Mouse (Mus musculus): ENCODE results near the gene Ahnak. TPM values are rescaled to one million over a fixed set of nuclear protein-coding genes. Genes with fewer than 3 reads are reported as not detected.
"Not testable (repeated sequence)": the region's sequence is repeated elsewhere in the genome, so short reads cannot be mapped to it uniquely, and the experiment has no call there.

Gene Ahnak
- total and polyA plus RNA-seq, 3 experiments: 23.0 to 348 (median 299) TPM

DNA sequence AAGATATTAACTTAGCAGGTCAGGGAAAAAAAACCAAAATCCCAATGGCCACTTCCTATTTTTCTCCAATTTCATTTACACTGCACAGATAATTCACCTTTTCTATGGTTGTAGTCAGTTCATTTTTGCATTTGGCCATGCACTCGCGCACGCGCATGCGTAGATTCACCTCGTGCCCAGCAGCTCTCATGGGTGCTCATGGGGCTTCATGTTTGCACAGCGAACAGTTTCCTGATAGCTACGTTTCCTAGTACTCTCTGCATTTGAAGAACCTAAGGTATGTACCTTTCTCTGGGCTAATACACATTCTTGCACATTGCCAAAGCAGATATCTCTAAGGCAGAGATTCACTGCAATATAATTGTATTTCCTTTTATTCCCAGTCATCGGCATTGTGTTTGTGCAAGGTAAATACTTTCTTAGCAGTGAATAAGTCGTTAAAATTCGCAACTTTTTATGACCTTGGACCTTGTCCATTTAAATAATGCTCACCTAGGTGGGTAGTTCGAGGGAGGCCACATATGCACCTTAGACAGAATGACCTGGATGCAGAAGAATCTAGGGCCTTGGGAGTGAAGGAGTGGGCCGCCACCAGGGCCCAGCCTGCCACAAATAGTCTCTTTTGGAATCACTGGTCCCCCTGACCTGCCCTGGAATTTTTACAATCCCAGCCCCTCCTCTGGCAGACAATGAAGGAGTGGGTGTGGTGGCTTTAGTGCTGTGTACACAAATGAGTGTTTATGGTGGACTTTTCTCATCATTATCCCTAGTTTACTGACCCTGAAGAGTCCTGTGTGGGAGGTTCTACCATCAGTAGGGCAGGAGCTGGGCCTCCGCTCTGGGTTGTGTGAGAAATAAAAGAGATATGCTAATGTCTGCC lies 92.5 kb downstream of the Ahnak start:
- H3K4me3 ChIP-seq: no peak overlapping the region
- no peak overlapping the region for H3K9ac ChIP-seq (ENCODE audit: low read depth, low read length)

DNA sequence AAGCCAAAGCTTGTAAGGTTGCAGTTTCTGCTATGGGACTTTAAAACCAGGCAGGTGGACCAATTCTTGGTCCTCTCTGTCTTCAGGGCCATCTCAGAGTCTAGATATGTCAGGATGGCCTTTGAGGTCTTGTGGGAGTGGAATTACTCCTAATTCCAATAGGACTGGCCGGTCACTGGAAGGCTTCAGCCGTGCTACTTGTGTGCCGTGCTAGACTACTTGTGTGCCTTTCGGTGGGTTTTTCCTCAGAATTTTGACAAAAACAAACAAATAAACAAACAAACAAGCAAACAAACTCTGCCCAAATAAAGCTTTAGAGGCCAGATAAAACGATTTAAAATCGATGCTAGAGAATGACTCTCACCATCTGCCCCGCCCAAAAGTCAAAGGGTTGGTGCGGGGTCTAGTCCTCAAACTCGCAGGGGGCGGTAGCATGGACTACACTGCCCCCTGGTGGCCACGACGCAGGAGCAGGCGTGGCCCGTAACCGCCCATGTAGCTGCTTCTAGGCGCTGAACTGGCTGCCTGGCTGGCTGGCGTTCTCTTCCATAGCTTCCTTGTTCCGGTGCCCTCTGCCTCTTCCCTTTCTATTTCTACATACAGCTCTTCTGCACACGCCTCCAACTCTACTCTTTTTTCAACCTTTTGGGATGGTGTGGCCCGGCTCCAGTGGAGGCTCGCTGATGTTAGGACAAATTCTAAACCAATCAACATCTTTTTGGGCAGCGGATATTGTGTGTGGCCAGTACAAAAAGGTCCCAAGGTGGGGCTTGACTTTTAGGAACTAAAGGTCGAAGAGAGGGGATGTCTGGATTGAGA lies 93.3 kb downstream of the Ahnak start:
- H3K4me1 ChIP-seq (ENCODE audit: control insufficient read depth, insufficient read depth, low read length): peaks cover 8% of the 10 kb centered on the region
- H3K36me3 ChIP-seq (ENCODE audit: control insufficient read depth, insufficient read depth, low read length): no peaks in the 10 kb centered on the region
- H3K27ac ChIP-seq: peak overlapping the region; percentile 51
- peak; percentile 90 for DNase-seq
- intact Hi-C loops (cut with DNase I): loop anchor here (1.0 to 2.0 kb wide), 3 partner anchors 28 to 106 kb away; no protein-coding TSS in a partner anchor
- WGBS: 14% methylated on average over 23 of the region's 23 CpGs
- no peaks in the 10 kb centered on the region for H3K79me2 ChIP-seq (replicated peaks; ENCODE audit: control insufficient read depth, insufficient read depth, low read length)
- no peak overlapping the region for H3K4me3 ChIP-seq
- no peaks in the 10 kb centered on the region for H3K27me3 ChIP-seq (ENCODE audit: control insufficient read depth, insufficient read depth, low read length)
- 0 out of 2 replicates have a peak, but pooled peaks have one; percentile 38 for TF ChIP-seq POLR2A (IDR thresholded peaks at IDR 0.05; ENCODE audit: insufficient read depth, low read depth, low read length)
- TF ChIP-seq CTCF (IDR thresholded peaks at IDR 0.05): peak; percentile 98
- peak; percentile 94 for TF ChIP-seq EP300 (IDR thresholded peaks at IDR 0.05; ENCODE audit: insufficient read depth, low read depth, low read length)
- no peak overlapping the region; the same call in 1 of the 2 replicates for H3K9ac ChIP-seq (ENCODE audit: low read depth, low read length)

More for the DNA sequence above, 92.5 kb downstream of the Ahnak start:
- no peak for TF ChIP-seq CTCF (IDR thresholded peaks at IDR 0.05)
- no peak for TF ChIP-seq POLR2A (IDR thresholded peaks at IDR 0.05; ENCODE audit: insufficient read depth, low read depth, low read length)
- no peak for TF ChIP-seq EP300 (IDR thresholded peaks at IDR 0.05; ENCODE audit: insufficient read depth, low read depth, low read length)
- no peak for DNase-seq
- WGBS: 88% methylated on average over 14 of the region's 14 CpGs
- Histone ChIP-seq H3K27me3 (ENCODE audit: control insufficient read depth, insufficient read depth, low read length) (no peaks in the 10 kb centered on the region), H3K4me1 (ENCODE audit: control insufficient read depth, insufficient read depth, low read length) (peaks cover 8% of the 10 kb centered on the region), H3K27ac (peak overlapping the region; percentile 34), H3K36me3 (ENCODE audit: control insufficient read depth, insufficient read depth, low read length) (no peaks in the 10 kb centered on the region; the same call in 1 of the 2 replicates), H3K79me2 (replicated peaks; ENCODE audit: control insufficient read depth, insufficient read depth, low read length) (no peaks in the 10 kb centered on the region)
- intact Hi-C loops (cut with DNase I): loop anchor here (1.0 to 2.0 kb wide), 3 partner anchors 29 to 105 kb away; no protein-coding TSS in a partner anchor

DNA sequence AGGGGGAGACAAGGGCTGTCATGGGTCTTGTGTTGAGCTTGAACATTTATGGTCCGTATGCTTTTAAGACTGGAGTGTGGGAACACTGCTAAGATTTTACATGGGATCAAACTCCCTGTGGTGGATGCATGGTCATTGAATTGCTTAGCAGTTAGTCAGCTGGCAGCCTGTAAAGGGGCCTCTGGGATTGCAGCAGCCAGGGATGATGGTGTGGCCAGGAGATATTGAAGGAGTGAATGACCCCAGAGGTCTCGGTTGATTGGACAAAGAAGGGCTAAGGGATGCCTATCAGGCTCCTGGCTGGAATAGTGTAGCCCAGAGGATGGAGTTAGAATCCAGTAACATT lies 93.9 kb downstream of the Ahnak start:
- no peak overlapping the region; the same call in 1 of the 2 replicates for H3K9ac ChIP-seq (ENCODE audit: low read depth, low read length)
- no peak for DNase-seq
- no peak overlapping the region for H3K4me3 ChIP-seq
- H3K36me3 ChIP-seq (ENCODE audit: control insufficient read depth, insufficient read depth, low read length): no peaks in the 10 kb centered on the region
- H3K4me1 ChIP-seq (ENCODE audit: control insufficient read depth, insufficient read depth, low read length): peaks cover 7% of the 10 kb centered on the region
- intact Hi-C loops (cut with DNase I): loop anchor here (2.0 kb wide), 1 partner anchor 90 kb away; no protein-coding TSS in a partner anchor
- no peaks in the 10 kb centered on the region for H3K27me3 ChIP-seq (ENCODE audit: control insufficient read depth, insufficient read depth, low read length)
- H3K27ac ChIP-seq: no peak overlapping the region; the same call in 1 of the 2 replicates
- TF ChIP-seq EP300 (IDR thresholded peaks at IDR 0.05; ENCODE audit: insufficient read depth, low read depth, low read length) (no peak), POLR2A (IDR thresholded peaks at IDR 0.05; ENCODE audit: insufficient read depth, low read depth, low read length) (no peak), CTCF (IDR thresholded peaks at IDR 0.05) (no peak)
- H3K79me2 ChIP-seq (replicated peaks; ENCODE audit: control insufficient read depth, insufficient read depth, low read length): no peaks in the 10 kb centered on the region
- WGBS: 74% methylated on average over 2 of the region's 2 CpGs

DNA sequence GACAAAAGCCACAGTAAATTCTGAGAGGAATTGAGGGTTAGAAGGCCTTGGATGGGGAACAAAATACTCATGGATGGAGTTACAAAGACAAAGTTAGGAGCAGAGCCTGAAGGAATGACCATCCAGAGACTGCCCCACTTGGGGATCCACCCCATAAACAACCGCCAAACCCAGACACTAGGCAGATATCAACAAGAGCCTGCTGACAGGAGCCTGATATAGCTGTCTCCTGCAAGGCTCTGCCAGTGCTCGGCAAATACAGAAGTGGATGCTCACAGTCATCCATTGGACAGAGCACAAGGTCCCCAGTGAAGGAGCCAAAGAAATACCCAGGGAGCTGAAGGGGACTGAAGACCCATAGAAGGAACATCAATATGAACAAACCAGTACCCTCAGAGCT lies 94.8 kb downstream of the Ahnak start:
- 36% methylated on average over 2 of the region's 2 CpGs for WGBS
- not testable (repeated sequence) for H3K36me3 ChIP-seq (ENCODE audit: control insufficient read depth, insufficient read depth, low read length); H3K4me3 ChIP-seq; H3K4me1 ChIP-seq (ENCODE audit: control insufficient read depth, insufficient read depth, low read length); H3K9ac ChIP-seq (ENCODE audit: low read depth, low read length); H3K27me3 ChIP-seq (ENCODE audit: control insufficient read depth, insufficient read depth, low read length); H3K79me2 ChIP-seq (replicated peaks; ENCODE audit: control insufficient read depth, insufficient read depth, low read length); H3K27ac ChIP-seq
- DNase-seq: peak in 1 of 2 experiments; percentile 28
- intact Hi-C loops (cut with DNase I): loop anchor here (2.0 kb wide), 2 partner anchors 21 to 91 kb away; no protein-coding TSS in a partner anchor

DNA sequence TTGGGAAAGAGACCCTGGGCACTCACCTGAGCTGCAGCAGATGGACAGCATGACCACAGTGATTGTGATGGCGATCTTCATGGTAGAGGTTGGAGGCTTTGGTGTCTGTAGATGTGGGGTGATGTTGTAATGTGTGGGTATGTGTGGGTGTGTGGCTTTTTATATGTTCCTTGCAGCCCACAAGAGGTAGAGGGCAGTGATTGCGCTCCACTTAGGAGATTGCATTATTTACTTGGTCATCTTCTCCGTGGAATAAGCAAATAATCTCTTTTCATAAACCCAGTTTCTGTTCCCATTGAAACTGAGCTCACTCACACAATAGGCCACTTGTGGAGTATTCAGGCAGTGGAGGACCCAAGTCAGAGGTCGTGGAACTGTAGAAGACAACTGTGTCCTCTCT lies 98.7 kb downstream of the Ahnak start, which contains the start of gene Scgb1a1:
Gene Scgb1a1 (minus strand): TSS at position 138 of the 400 bp plus-strand sequence.
- no peaks in the 10 kb centered on the region for H3K36me3 ChIP-seq (ENCODE audit: control insufficient read depth, insufficient read depth, low read length)
- H3K27me3 ChIP-seq (ENCODE audit: control insufficient read depth, insufficient read depth, low read length): no peaks in the 10 kb centered on the region
- intact Hi-C loops (cut with DNase I): no loop called here
- H3K9ac ChIP-seq (ENCODE audit: low read depth, low read length): no peak within 1 kb of the TSS
- H3K27ac ChIP-seq: no peak within 1 kb of the TSS
- no peaks in the 10 kb centered on the region for H3K79me2 ChIP-seq (replicated peaks; ENCODE audit: control insufficient read depth, insufficient read depth, low read length)
- no peak for DNase-seq
- no peak for TF ChIP-seq EP300 (IDR thresholded peaks at IDR 0.05; ENCODE audit: insufficient read depth, low read depth, low read length)
- no peak for TF ChIP-seq POLR2A (IDR thresholded peaks at IDR 0.05; ENCODE audit: insufficient read depth, low read depth, low read length)
- no peak for TF ChIP-seq CTCF (IDR thresholded peaks at IDR 0.05)
- WGBS: 87% methylated on average over 4 of the region's 4 CpGs
- H3K4me1 ChIP-seq (ENCODE audit: control insufficient read depth, insufficient read depth, low read length): no peaks in the 10 kb centered on the region
- no peak within 1 kb of the TSS for H3K4me3 ChIP-seq

All from heart, adult 2 months (tissue).